Mouse (Mus musculus) mature B cell (primary cell): ENCODE measurements around the gene Gm9964.

Experiments used
- in situ Hi-C: fragments of 300-500 bp; cut with MboI; formaldehyde crosslinking; loops from 2 replicates; pipeline ENCODE4 v1.14.3; 2019

Gene Gm9964

GRCm38 (mm10) chr11:79253542-79254390, 42.9 kb downstream of the Gm9964 start:
- in situ Hi-C loops = no loop called here

GRCm38 (mm10) chr11:79252881-79253541, 43.7 kb downstream of the Gm9964 start:
- in situ Hi-C loops = no loop called here
